Mouse (Mus musculus) ES-Bruce4 (cell line): ENCODE measurements around the gene Cacng4. TPM values are rescaled to one million over a fixed set of nuclear protein-coding genes. Genes with fewer than 3 reads are reported as not detected.

Experiments
- H3K27ac ChIP-seq: 2 replicates; pipeline ENCODE4 v1.5.1; 2012; ENCODE audit warnings: low read length, inconsistent platforms; ENCODE audit not compliant: insufficient read depth
- H3K27me3 ChIP-seq: 2 replicates; pipeline ENCODE4 v1.6.1; 2012; ENCODE audit warnings: mild to moderate bottlenecking, low read length, inconsistent platforms; ENCODE audit not compliant: control insufficient read depth, poor library complexity, insufficient read depth, severe bottlenecking
- H3K36me3 ChIP-seq: 2 replicates; pipeline ENCODE4 v1.6.1; 2012; ENCODE audit warnings: inconsistent platforms, mild to moderate bottlenecking, low read length, moderate library complexity; ENCODE audit not compliant: control insufficient read depth, poor library complexity, insufficient read depth, severe bottlenecking
- H3K4me1 ChIP-seq: one replicate; pipeline ENCODE4 v1.8.1; 2011; ENCODE audit warnings: low read length; ENCODE audit not compliant: control insufficient read depth, insufficient read depth
- H3K4me3 ChIP-seq: 2 replicates; pipeline ENCODE4 v1.5.1; 2011; ENCODE audit warnings: low read depth, mild to moderate bottlenecking, low read length
- H3K9ac ChIP-seq: 2 replicates; pipeline ENCODE4 v1.6.1; 2012; ENCODE audit warnings: low read depth, mild to moderate bottlenecking, inconsistent platforms; ENCODE audit not compliant: poor library complexity, severe bottlenecking
- H3K9me3 ChIP-seq: replicated peaks from 2 replicates; pipeline ENCODE4 v1.6.1; 2012; ENCODE audit warnings: mild to moderate bottlenecking, low read length, inconsistent platforms; ENCODE audit not compliant: control insufficient read depth, poor library complexity, insufficient read depth, severe bottlenecking
- CTCF ChIP-seq: IDR thresholded peaks from one replicate; pipeline ENCODE4 v1.8.1; 2011; ENCODE audit warnings: low read depth, low read length
- EP300 ChIP-seq: IDR thresholded peaks from 2 replicates; pipeline ENCODE4 v1.6.1; 2011; ENCODE audit warnings: low read depth, low read length; ENCODE audit not compliant: insufficient read depth
- POLR2A ChIP-seq: IDR thresholded peaks from one replicate; pipeline ENCODE4 v1.8.1; 2011; ENCODE audit warnings: low read length; ENCODE audit not compliant: insufficient read depth
- polyA plus RNA-seq: library from polyadenylated mRNA; stranded (reverse); fragments of >200 nt; gene quantifications from 2 replicates; pipeline ENCODE4 v1.2.4, GENCODE M21; 2011; ENCODE audit warnings: low read depth; ENCODE audit not compliant: missing spikeins, insufficient read depth, insufficient read length

Cacng4 gene
- polyA plus RNA-seq, 1 experiment: 0.96 TPM

DNA sequence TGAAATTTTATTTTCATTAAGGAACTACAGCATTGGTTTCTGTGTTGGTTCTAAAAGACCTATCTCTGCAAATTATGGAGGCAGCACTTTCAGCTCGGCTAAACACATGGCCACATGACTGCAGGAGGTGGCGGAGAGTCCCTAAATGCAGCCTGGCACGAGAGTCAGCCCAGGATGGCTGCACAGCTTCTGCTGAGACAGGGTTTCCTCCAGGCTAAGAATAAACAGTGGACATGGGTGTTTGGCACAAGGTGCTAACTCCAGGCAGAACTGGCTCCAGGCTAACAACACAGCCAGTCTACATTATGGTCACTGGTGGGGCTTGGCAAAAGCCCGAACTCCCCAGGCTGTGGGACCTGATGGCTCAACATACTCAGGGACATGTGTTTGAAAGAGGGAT lies 63.4 kb downstream of the Cacng4 start:
- H3K4me3 ChIP-seq: no peak overlapping the region
- H3K36me3 ChIP-seq: no peaks in the 10 kb centered on the region
- H3K27ac ChIP-seq: no peak overlapping the region
- no peaks in the 10 kb centered on the region for H3K4me1 ChIP-seq
- H3K9ac ChIP-seq: no peak overlapping the region
- no peaks in the 10 kb centered on the region for H3K27me3 ChIP-seq
- H3K9me3 ChIP-seq: no peaks in the 10 kb centered on the region
- TF ChIP-seq EP300 (no peak), CTCF (no peak), POLR2A (no peak)

DNA sequence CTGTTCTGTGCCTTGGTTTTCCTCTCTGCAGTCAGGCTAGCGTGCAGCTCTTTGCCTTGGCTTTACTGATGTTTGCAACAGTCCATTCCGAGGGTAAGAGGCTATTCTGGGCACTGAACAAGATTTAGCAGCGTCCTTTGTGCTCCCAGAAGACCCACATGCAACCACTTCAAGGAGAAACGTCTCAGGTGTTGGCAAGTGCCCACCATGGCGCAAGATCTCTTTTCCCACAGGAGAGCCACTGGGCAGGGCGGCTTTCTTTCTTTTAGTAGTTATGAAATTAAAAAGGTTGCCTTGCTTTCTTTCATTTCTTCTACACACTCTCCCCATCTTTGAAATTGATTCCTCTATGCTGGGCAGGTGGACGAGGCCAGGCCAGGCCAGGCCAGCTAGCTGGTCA lies 65.2 kb downstream of the Cacng4 start:
- TF ChIP-seq EP300 (no peak), POLR2A (no peak), CTCF (no peak)
- Histone ChIP-seq H3K4me1 (no peaks in the 10 kb centered on the region), H3K27me3 (no peaks in the 10 kb centered on the region), H3K36me3 (no peaks in the 10 kb centered on the region), H3K4me3 (no peak overlapping the region), H3K9ac (no peak overlapping the region), H3K27ac (no peak overlapping the region), H3K9me3 (no peaks in the 10 kb centered on the region)

DNA sequence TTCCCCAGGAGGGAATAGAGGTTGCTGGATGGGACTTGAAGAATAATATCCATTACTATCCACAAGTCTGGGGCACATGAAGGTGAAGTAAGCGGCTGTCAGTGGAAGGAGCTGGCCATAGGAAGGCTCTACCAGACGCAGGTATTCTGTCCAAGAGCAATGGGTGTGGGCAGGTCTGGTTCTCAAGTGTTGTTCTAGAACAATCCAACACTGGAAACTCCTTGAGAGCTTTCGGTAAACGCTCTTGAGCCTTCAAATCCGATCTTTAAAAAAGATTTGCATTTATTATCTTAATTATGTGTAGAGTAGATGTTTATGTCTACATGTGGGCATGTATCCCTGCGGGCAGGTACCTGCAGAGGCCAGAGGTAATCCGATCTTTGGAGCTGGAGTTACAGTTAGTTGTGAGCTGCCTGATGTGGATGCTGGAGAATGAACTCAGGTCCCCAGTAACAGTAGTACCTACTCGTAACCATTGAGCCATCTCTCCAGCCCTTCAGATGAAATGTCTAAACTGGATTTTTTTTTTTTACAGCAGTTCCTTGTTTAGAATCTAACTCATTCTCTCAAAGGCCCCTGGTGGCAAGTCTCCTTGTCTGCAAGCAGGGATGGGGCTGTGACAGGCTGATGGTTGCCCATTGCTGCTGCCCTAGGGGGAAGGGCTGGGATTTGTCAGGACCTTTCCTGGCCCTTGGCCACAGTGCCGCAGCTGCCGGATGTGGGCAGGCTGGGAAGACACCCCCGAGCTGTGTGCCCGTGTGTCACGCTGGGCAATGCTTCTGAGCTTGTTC lies 66.1 kb downstream of the Cacng4 start:
- H3K9ac ChIP-seq: no peak overlapping the region
- no peaks in the 10 kb centered on the region for H3K4me1 ChIP-seq
- no peaks in the 10 kb centered on the region for H3K9me3 ChIP-seq
- no peaks in the 10 kb centered on the region for H3K27me3 ChIP-seq
- no peak overlapping the region for H3K27ac ChIP-seq
- no peak overlapping the region for H3K4me3 ChIP-seq
- TF ChIP-seq CTCF: no peak
- TF ChIP-seq POLR2A: no peak
- no peaks in the 10 kb centered on the region for H3K36me3 ChIP-seq

DNA sequence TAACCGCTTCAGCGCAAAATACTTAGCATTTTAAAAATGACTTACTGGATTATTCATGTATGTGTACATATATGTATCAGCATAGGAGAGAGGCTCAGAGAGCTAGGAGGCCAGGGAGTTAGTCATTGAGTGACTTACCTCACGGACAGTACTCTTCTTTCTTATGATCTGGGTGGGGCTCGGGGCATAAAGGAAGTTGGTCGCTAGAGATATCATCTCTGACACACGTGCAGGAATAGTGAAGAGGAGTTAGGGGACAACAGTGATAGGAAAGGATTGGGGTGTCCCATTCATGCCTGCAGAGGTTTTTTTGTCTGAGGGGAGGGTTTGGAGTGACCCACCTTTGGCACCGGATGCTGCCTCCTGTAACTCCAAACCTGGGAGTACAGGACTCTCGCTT lies 69.8 kb downstream of the Cacng4 start:
- Histone ChIP-seq H3K27ac (no peak overlapping the region), H3K9ac (no peak overlapping the region), H3K4me3 (no peak overlapping the region), H3K36me3 (no peaks in the 10 kb centered on the region), H3K27me3 (no peaks in the 10 kb centered on the region), H3K9me3 (no peaks in the 10 kb centered on the region; the same call in 1 of the 2 replicates), H3K4me1 (no peaks in the 10 kb centered on the region)
- TF ChIP-seq POLR2A (no peak), CTCF (no peak), EP300 (no peak)

DNA sequence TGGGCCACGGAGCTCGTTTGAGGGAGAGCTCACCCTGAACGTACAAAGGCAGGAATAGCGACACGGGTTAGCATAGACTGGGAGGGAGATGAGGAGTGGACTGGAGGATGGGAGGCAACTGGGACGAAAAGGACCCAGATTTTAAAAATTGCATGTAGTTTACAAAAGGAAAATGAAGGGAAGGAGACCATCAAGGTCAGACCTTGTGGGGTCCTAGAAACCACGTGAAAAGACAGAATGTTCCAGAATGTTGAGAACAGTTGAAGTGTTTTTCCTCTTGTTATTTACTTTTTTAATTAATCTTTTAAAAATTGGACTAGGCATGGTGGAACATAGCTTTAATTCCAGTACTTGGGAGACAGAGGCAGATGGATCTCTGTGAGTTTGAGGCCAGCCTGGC lies 73.3 kb downstream of the Cacng4 start:
- Histone ChIP-seq H3K4me3 (no peak overlapping the region), H3K27me3 (no peaks in the 10 kb centered on the region), H3K9me3 (no peaks in the 10 kb centered on the region; the same call in 1 of the 2 replicates), H3K27ac (no peak overlapping the region), H3K36me3 (no peaks in the 10 kb centered on the region), H3K4me1 (no peaks in the 10 kb centered on the region), H3K9ac (no peak overlapping the region)
- TF ChIP-seq POLR2A (no peak), CTCF (no peak), EP300 (no peak)

DNA sequence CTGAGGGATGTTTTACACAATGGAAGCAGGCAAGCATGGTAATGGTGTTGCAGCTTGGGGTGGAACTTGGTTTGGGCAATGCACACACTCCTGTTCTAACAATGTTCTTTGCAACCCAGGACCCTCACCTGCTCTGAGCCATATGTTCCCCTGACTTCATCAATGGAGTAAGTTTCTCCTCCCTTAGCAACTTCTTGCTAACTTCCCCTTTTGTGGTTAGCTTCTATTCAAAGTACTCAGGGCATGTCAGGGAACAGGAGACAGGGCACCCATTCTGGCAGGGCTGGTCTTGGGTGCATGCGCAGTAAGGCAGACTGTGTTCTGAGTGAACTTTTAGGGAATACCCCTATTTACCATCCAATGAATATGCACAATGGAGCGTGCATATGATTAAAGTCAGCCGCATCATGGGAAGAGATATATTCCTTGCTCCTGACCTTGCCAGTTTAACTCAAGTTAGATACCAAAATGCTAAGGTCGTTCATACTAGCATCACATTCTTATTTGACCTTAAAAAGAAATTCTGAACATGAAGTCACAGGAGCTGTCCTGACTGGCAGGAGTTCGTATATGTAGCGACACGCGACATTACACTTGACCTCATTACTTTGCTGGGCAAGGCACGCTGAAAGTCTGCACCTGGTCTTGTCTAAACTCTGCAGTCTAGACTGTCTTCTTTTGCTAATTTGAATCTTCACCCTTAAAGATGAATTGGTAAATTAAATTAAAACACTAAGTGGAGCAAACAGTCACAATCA lies 73.9 kb downstream of the Cacng4 start:
- Histone ChIP-seq H3K27me3 (no peaks in the 10 kb centered on the region), H3K4me1 (no peaks in the 10 kb centered on the region), H3K36me3 (no peaks in the 10 kb centered on the region), H3K9me3 (no peaks in the 10 kb centered on the region; the same call in 1 of the 2 replicates), H3K9ac (no peak overlapping the region), H3K27ac (no peak overlapping the region), H3K4me3 (no peak overlapping the region)
- no peak for TF ChIP-seq EP300
- no peak for TF ChIP-seq POLR2A
- no peak for TF ChIP-seq CTCF
